Mouse (Mus musculus): Measurements from ENCODE around the gene Clca3b. TPM values are rescaled to one million over a fixed set of nuclear protein-coding genes. Genes with fewer than 3 reads are reported as not detected.

The Clca3b gene
- not detected for polyA plus RNA-seq (2015; fragmentation: Illumina TruSeq; extraction: RNeasy Lipid Tissue Mini Kit (QIAGEN cat#74804); ENCODE audit: insufficient read depth, low replicate concordance)

DNA sequence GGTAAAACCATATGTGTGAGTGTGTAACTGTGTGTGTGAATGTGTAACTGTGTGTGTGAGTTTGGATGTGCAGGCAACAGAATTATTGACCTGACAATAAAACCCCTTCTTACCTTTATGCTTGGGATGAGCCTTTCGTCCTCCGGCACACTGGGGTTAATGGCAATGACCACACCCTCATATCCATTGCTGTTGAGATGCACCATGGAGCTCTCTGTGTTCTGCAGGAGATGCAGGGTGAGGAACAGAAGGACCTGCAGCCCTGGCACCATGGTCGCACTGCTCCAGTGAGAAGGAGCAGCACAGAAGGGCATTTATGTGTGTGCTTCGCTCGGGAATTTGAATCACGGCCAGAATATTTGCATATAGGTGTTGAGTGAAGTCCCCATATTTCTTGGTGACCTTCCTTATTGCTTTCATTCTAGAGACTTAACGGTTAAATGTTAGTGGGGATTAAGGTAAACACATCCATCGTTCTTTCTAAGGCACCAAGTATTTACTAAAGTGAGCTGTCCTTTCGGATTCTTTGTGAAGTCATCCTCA lies at the start of gene Clca3b:
Gene Clca3b (minus strand): TSS at position 344 of the 543 bp plus-strand sequence.

DNA sequence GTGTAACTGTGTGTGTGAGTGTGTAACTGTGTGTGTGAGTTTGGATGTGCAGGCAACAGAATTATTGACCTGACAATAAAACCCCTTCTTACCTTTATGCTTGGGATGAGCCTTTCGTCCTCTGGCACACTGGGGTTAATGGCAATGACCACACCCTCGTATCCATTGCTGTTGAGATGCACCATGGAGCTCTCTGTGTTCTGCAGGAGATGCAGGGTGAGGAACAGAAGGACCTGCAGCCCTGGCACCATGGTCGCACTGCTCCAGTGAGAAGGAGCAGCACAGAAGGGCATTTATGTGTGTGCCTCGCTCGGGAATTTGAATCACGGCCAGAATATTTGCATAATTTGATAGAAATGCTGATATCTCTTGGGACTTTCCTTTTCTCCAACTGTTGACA lies 29.9 kb downstream of the Clca3b start, which contains the start of gene Clca3a2:
Gene Clca3a2 (minus strand): TSS at position 276 of the 400 bp plus-strand sequence.

Other genes with a start within 250 kb of the Clca3b start
- gene Sh3glb1, start 129.0 kb downstream of the Clca3b start, polyA plus RNA-seq (2015; fragmentation: Illumina TruSeq; extraction: RNeasy Lipid Tissue Mini Kit (QIAGEN cat#74804); ENCODE audit: insufficient read depth, low replicate concordance) = 219 TPM
- 116 TPM for gene Clca3a1, start 88.4 kb downstream of the Clca3b start, polyA plus RNA-seq (2015; fragmentation: Illumina TruSeq; extraction: RNeasy Lipid Tissue Mini Kit (QIAGEN cat#74804); ENCODE audit: insufficient read depth, low replicate concordance)
- 0.26 TPM for gene Clca3a2, start 29.9 kb downstream of the Clca3b start, polyA plus RNA-seq (2015; fragmentation: Illumina TruSeq; extraction: RNeasy Lipid Tissue Mini Kit (QIAGEN cat#74804); ENCODE audit: insufficient read depth, low replicate concordance)
- gene Clca4b, start 83.2 kb upstream of the Clca3b start, polyA plus RNA-seq (2015; fragmentation: Illumina TruSeq; extraction: RNeasy Lipid Tissue Mini Kit (QIAGEN cat#74804); ENCODE audit: insufficient read depth, low replicate concordance) = not detected
- not detected for gene Clca4a, start 125.7 kb upstream of the Clca3b start, polyA plus RNA-seq (2015; fragmentation: Illumina TruSeq; extraction: RNeasy Lipid Tissue Mini Kit (QIAGEN cat#74804); ENCODE audit: insufficient read depth, low replicate concordance)
- gene Clca1, start 183.4 kb upstream of the Clca3b start, polyA plus RNA-seq (2015; fragmentation: Illumina TruSeq; extraction: RNeasy Lipid Tissue Mini Kit (QIAGEN cat#74804); ENCODE audit: insufficient read depth, low replicate concordance) = not detected

All from spleen, adult 10 weeks (tissue).